Mouse (Mus musculus): ENCODE measurements at regions not wholly inside any gene's neighbourhood (a gene's known extent, or its start where the extent isn't known, plus 50 kb on each side); places are given as distances from the start of the nearest gene placed in this dataset.

DNA sequence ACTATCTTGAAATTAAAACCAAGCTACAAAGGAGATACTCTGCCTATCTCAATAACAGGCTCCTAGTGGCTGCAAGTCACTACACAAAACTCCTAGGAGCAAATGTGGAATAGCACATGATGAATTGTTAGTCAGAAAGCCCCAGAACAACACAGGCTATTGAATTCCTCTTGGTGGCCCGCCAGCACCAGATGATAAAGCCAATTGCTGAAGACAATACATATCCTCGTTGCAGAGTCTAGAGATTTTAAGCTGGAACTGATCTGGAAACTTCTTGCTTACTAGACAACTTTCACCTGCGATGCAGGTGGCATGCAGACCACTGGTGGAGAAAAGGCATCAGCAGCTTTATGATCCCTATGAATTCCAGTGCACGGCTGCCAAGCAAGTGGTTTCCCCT lies 126.5 kb upstream of the Eya4 start:
- Histone ChIP-seq H3K9me3 (replicated peaks) (no peaks in the 10 kb centered on the region), H3K4me1 (replicated peaks) (no peaks in the 10 kb centered on the region), H3K4me3 (no peak overlapping the region), H3K36me3 (no peaks in the 10 kb centered on the region), H3K9ac (no peak overlapping the region), H3K27me3 (no peaks in the 10 kb centered on the region), H3K4me2 (no peak overlapping the region), H3K27ac (no peak overlapping the region)
- 66% methylated on average over 4 of the region's 4 CpGs for WGBS
- ATAC-seq (replicated peaks; ENCODE audit: insufficient number of reproducible peaks, insufficient read depth, low FRiP score, low read depth): no peak

DNA sequence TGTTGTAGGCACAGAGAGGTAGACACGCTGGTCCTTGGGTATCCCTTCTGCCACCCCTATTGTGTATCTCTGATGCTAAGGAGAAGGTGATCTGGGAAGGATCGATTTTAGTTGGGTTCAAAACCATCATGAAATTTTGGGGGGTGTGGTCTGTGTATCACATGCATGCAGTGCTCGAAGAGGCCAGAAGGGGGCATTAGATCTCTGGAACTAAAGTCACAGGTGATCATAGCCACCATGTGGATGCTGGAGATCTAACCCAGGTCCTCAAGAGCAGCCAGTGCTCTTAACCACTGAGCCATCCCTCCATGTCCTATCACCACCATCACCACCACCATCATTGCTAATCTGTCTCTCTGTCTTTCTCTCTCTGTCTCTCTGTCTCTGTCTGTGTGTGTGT lies 100.4 kb upstream of the Eya4 start:
- H3K9ac ChIP-seq: no peak overlapping the region
- no peaks in the 10 kb centered on the region for H3K36me3 ChIP-seq
- H3K4me1 ChIP-seq (replicated peaks): no peaks in the 10 kb centered on the region
- H3K4me2 ChIP-seq: no peak overlapping the region
- no peak overlapping the region for H3K4me3 ChIP-seq
- 84% methylated on average over 3 of the region's 3 CpGs for WGBS
- H3K27ac ChIP-seq: no peak overlapping the region
- no peaks in the 10 kb centered on the region for H3K27me3 ChIP-seq
- no peak for ATAC-seq (replicated peaks; ENCODE audit: insufficient number of reproducible peaks, insufficient read depth, low FRiP score, low read depth)
- H3K9me3 ChIP-seq (replicated peaks): no peaks in the 10 kb centered on the region

DNA sequence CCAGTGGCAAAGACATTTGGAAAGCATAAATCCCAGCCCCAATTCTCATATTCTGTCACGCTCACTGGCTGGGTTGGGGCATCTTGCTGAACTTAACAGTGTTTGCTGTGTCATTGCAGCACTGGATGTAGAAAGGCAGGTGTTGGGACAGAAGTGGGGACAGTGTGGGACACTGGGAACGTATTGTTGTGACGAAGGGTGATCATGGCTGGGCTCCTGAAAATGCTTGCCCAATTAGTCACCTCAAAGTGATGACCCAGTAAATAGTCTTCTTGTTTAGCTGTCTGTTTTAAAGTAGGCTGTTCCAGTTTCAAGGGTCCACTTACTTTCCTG lies 100.0 kb upstream of the Eya4 start:
- H3K9ac ChIP-seq: no peak overlapping the region
- no peaks in the 10 kb centered on the region for H3K36me3 ChIP-seq
- no peak overlapping the region for H3K4me2 ChIP-seq
- no peak for ATAC-seq (replicated peaks; ENCODE audit: insufficient number of reproducible peaks, insufficient read depth, low FRiP score, low read depth)
- H3K27ac ChIP-seq: no peak overlapping the region
- WGBS: 83% methylated on average over 3 of the region's 3 CpGs
- H3K9me3 ChIP-seq (replicated peaks): no peaks in the 10 kb centered on the region
- H3K4me3 ChIP-seq: no peak overlapping the region
- H3K4me1 ChIP-seq (replicated peaks): no peaks in the 10 kb centered on the region
- no peaks in the 10 kb centered on the region for H3K27me3 ChIP-seq

DNA sequence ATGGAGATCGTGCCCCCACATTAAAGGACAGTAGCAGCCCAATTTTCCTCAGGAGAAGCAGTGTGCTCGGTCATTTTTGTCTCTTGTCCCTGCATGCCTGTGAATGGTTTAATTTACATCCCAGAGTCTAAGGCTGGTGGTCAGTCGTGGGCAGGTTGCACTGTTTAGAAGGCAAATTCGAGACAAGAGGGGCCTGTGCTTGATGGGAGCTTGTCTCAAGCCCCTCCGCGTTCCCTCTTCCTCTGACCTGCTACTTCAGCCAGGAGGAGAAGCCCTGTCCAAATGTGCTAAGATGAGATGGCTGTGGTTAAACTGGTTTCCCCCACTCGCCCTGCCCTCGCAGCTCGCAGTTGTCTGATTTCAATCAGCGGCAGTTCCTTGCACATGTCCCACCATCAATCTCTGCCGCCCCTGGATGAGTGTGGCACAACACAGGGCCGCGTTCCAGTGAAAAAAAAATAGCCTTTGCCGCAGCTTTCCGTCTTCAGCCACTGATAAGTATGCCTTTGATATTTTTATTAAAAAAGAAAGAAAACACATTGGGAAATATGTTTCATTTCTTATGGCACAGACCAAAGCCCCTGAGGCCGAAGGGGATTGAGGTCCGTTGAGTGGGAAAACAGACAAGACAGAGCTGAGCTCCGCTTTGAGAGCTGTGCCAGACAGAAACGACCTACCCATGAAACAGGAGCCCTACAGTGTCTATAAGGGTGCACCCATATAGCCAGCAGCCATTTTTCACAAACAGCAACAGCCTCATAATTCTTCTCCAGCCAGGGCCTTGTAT lies 99.5 kb upstream of the Eya4 start:
- Histone ChIP-seq H3K27me3 (no peaks in the 10 kb centered on the region), H3K4me2 (peak overlapping the region; percentile 21; the same call in 1 of the 2 replicates), H3K9me3 (replicated peaks) (no peaks in the 10 kb centered on the region), H3K27ac (no peak overlapping the region), H3K4me3 (no peak overlapping the region), H3K36me3 (no peaks in the 10 kb centered on the region), H3K4me1 (replicated peaks) (no peaks in the 10 kb centered on the region), H3K9ac (no peak overlapping the region)
- no peak for ATAC-seq (replicated peaks; ENCODE audit: insufficient number of reproducible peaks, insufficient read depth, low FRiP score, low read depth)
- 60% methylated on average over 19 of the region's 19 CpGs for WGBS

DNA sequence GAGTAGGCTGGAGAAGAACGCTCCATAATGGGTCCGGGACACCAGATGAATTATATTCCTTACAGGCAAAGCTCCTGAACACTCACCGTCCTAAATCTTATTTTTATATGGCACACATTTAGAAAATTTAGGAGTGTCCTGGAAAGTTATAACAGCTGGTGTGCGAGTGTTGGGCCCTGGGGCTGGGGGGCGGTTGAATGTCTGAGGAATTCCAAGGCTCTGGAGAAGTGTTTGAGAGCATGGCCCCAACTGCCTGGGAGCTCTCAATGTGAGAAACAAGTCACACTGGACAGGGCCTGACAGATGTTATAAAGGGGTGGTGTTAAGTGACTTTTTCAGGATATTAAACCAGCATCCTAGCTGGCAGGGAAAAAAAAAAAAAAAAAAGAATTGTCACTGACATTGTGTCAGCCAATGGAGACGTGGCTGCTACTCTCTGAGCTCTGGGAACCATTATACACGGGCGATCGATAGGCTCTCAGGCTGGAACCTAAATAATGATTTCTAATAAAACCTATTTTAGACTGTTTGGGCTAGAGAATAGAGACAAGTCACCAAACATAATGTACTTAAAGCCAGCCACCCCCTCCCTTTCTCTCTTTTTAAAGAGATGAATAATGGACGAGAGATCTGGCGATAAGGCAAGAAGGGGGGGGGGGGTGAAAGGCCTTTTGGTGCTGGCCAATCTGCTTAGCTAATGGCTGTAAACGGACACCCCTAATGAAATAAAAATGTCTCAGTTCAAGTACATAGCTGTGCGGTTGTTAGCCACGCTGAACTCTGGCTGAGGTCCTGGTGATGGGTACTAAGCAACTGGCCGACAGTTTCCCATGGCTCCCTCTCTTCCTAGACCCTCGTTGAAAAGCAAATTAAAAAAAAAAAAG lies 98.6 kb upstream of the Eya4 start:
- H3K4me1 ChIP-seq (replicated peaks): no peaks in the 10 kb centered on the region
- WGBS: 70% methylated on average over 16 of the region's 16 CpGs
- H3K4me3 ChIP-seq: no peak overlapping the region
- H3K9ac ChIP-seq: no peak overlapping the region
- H3K9me3 ChIP-seq (replicated peaks): no peaks in the 10 kb centered on the region
- H3K27ac ChIP-seq: no peak overlapping the region
- ATAC-seq (replicated peaks; ENCODE audit: insufficient number of reproducible peaks, insufficient read depth, low FRiP score, low read depth): no peak
- no peaks in the 10 kb centered on the region for H3K27me3 ChIP-seq
- H3K4me2 ChIP-seq: no peak overlapping the region
- no peaks in the 10 kb centered on the region for H3K36me3 ChIP-seq

DNA sequence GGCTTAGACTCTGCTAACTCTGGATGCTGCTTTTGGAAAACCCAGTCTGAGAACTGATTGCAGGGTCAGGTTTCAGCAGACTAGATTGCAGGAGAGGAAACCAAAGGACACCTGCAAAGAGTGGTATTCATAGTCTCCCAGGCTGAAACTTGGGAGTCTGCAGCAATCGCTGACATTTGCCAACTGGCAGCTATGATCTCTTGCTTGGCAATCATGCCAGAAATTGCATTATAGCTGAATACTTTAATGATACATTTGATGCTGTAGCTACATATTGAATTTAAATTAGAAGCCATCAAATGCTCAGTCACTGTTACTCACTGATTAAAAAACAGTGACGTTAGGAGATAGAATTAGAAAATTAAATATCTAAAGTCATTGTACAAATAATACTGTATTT lies 79.8 kb upstream of the Eya4 start:
- no peak overlapping the region for H3K4me2 ChIP-seq
- no peaks in the 10 kb centered on the region for H3K9me3 ChIP-seq (replicated peaks)
- H3K36me3 ChIP-seq: no peaks in the 10 kb centered on the region
- 68% methylated on average over 2 of the region's 2 CpGs for WGBS
- H3K9ac ChIP-seq: no peak overlapping the region
- no peaks in the 10 kb centered on the region for H3K4me1 ChIP-seq (replicated peaks)
- no peaks in the 10 kb centered on the region for H3K27me3 ChIP-seq
- ATAC-seq (replicated peaks; ENCODE audit: insufficient number of reproducible peaks, insufficient read depth, low FRiP score, low read depth): no peak
- H3K27ac ChIP-seq: no peak overlapping the region
- H3K4me3 ChIP-seq: no peak overlapping the region

DNA sequence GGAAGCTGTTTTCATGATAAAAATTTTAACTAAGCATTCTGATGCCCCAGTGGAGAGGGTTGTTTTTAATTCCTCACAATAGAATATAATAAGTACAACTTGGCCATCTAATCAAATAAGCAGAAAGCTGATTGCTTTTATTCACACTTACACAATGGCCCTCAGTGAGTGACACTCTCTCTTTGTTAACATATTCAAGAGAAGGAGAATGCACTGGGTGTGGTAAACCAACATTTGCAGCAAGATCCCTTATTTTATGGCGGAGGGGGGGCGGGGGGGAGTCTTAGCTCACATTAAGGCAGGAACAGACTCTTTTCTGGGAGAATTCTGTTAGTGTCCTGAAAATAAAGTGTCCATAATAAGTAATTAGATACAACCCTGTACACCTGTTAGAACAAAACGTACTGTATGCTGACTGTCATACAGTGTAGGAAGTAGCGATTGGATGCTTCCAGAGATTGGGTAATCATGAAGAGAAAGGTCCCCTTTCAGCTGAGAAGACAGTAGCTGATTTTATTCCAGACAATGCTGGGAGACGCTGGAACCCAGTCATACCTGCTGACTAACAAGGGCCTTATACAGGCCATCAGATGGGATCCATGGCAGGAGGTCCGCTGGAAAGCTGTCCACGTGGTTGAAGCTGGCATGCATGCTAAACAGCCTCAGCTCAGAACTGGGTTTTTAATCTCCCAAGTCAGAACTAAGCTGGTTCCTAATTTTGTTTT lies 63.4 kb upstream of the Eya4 start:
- Histone ChIP-seq H3K9ac (no peak overlapping the region), H3K36me3 (no peaks in the 10 kb centered on the region), H3K4me3 (no peak overlapping the region), H3K27me3 (no peaks in the 10 kb centered on the region), H3K27ac (no peak overlapping the region), H3K4me1 (replicated peaks) (no peaks in the 10 kb centered on the region), H3K9me3 (replicated peaks) (no peaks in the 10 kb centered on the region), H3K4me2 (no peak overlapping the region)
- no peak for ATAC-seq (replicated peaks; ENCODE audit: insufficient number of reproducible peaks, insufficient read depth, low FRiP score, low read depth)
- WGBS: 69% methylated on average over 7 of the region's 7 CpGs

DNA sequence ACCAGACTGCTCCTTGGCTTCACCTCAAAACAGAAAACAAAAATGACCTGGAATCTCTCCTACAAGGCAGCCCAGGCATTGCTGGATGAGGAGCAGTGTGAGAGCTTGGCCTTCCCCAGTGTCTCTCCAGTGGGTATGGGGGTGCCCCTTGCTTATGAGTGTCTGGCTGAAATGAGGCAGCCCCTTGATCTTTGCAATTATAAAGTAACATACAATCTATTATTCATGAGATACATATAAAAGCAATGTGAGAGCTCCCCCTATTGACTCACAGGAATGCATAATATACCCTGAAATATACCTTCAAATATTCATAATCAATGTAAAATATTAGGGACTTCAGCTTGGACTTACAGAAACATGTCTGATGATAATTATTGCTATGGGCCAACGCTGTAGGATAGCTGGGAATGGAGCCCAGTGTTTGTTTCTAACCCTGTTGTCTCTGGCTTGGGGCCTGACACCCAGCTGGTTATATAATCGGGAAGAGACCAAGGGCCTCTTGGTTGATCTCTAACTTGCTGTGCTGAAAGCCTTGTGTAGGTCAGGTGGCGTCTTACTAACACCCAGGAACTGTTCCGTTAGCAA lies 52.9 kb upstream of the Eya4 start:
- ATAC-seq (replicated peaks; ENCODE audit: insufficient number of reproducible peaks, insufficient read depth, low FRiP score, low read depth): no peak
- 0 out of 2 replicates have a peak, but pooled peaks cover 4% of the 10 kb centered on the region for H3K9me3 ChIP-seq (replicated peaks)
- H3K27ac ChIP-seq: no peak overlapping the region
- no peaks in the 10 kb centered on the region for H3K27me3 ChIP-seq
- no peak overlapping the region for H3K4me3 ChIP-seq
- H3K9ac ChIP-seq: no peak overlapping the region
- no peaks in the 10 kb centered on the region for H3K36me3 ChIP-seq
- 50% methylated on average over 4 of the region's 4 CpGs for WGBS
- H3K4me2 ChIP-seq: no peak overlapping the region
- H3K4me1 ChIP-seq (replicated peaks): no peaks in the 10 kb centered on the region
